Mouse (Mus musculus) embryonic fibroblast, embryonic 13.5 days (primary cell): Measurements from ENCODE around the gene Ankfy1.

Experiments
- CTCF ChIP-seq: IDR thresholded peaks from 2 replicates; pipeline ENCODE4 v1.5.1; 2011; ENCODE audit warnings: mild to moderate bottlenecking, control low read depth, low read length, moderate library complexity, borderline replicate concordance; ENCODE audit not compliant: insufficient read depth
- POLR2A ChIP-seq: IDR thresholded peaks from 2 replicates; pipeline ENCODE4 v1.6.1; 2011; ENCODE audit warnings: low read depth, mild to moderate bottlenecking, control low read depth, low read length, moderate library complexity

DNA sequence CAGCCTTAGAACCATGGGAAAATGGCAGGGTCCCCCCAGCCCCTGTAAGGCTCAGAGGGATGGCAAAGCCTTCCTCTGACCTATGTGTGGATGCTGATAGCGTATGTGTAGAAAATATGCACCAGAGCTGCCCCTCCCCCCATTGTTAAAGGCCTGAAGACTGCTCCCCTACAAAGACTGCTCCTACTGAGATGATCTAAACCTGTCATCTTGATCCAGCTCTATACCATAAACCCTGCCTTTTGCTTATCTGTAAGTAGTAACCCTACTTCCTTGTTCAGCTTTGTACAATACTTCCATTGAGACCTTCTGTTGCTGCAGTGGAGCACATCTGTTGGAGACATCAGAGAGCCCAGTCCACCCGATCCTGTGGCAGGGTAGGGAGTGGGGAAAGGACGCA lies 115.4 kb downstream of the Ankfy1 start:
- TF ChIP-seq CTCF (no peak), POLR2A (no peak)
